Mouse (Mus musculus): ENCODE measurements around the gene Foxd1. TPM values are rescaled to one million over a fixed set of nuclear protein-coding genes. Genes with fewer than 3 reads are reported as not detected.

Foxd1 gene
- polyA plus RNA-seq, 1 experiment from 2014 or later: 3.9 TPM

- Histone ChIP-seq H3K9me3 (no peaks in the 10 kb centered on the region), H3K27ac (peak overlapping the region; percentile 47; the same call in 1 of the 2 replicates), H3K4me1 (replicated peaks) (peaks cover 37% of the 10 kb centered on the region), H3K4me3 (peak overlapping the region; percentile 60), H3K27me3 (ENCODE audit: insufficient read depth, poor library complexity, severe bottlenecking) (peaks cover 100% of the 10 kb centered on the region), H3K36me3 (no peaks in the 10 kb centered on the region)
- DNase-seq (ENCODE audit: low spot score): peak; percentile 37
- under 1% methylated on average over 18 of the region's 18 CpGs for WGBS
Observed at GRCm38 (mm10) chr13:98357433-98358423, 3.7 kb downstream of the Foxd1 start.

DNA sequence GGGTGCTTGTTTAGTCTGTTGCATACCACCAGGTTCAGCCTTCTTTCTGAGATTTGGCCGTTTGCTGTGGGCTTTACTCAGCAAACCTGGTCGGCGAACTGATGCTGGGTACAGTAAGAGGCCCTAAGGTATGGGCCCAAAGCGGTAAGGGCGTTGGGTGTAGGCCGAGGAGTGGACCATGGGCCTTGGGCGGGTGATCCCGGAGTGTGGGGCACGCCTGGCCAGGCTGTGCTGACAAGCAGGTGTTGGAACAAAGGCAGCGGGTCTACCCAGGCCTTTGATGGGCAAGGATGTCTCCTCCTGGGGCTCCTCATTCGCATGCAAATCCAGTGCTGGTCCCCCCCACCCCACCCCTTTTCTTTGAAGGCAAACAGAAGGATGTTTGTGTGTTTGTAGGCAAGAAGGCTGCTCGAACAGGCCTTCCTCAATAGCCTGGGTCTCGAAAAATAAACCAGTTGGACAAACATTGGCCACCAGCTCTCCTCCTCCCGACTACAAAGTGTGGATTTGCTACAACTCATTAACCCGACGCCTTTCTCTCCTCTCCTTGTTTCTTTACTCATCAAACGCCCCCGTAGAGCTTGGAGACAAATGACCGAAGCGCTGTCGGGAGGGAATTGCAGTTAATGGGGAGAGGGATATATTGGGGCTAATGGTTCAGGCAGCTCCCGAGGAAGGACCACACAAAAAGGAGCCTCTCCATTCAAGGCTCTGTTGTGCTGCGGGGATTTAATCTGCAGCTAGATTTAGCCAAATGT, 4.6 kb downstream of the Foxd1 start:
- WGBS: 1% methylated on average over 23 of the region's 23 CpGs
- Histone ChIP-seq H3K27ac (peak overlapping the region; percentile 47), H3K27me3 (ENCODE audit: insufficient read depth, poor library complexity, severe bottlenecking) (peaks cover 100% of the 10 kb centered on the region), H3K9me3 (no peaks in the 10 kb centered on the region), H3K36me3 (no peaks in the 10 kb centered on the region), H3K4me3 (peak overlapping the region; percentile 60), H3K4me1 (replicated peaks) (peaks cover 34% of the 10 kb centered on the region)
- DNase-seq (ENCODE audit: low spot score): peak; percentile 59

DNA sequence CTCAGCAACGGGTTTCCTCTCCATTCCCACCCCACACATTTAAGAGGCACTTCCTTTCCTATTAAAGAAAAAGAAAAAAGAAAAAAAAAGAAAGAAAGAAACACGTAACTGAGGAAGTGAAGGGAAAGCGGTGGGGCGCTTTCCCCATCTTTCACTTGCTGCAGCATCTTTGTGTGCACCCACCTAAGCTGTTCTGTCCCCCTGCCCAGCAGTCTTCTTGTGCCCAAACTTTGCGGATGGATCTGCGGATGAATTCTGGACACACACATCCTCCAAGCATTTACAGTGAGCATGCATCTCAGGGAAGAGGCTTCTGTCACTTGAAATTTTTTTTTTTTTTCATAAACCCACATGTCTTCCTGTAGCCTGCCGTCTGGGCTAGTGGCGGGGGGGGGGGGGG, 5.3 kb downstream of the Foxd1 start:
- Histone ChIP-seq H3K36me3 (no peaks in the 10 kb centered on the region), H3K4me3 (no peak overlapping the region), H3K4me1 (replicated peaks) (peaks cover 27% of the 10 kb centered on the region), H3K9me3 (no peaks in the 10 kb centered on the region), H3K27me3 (ENCODE audit: insufficient read depth, poor library complexity, severe bottlenecking) (peaks cover 100% of the 10 kb centered on the region), H3K27ac (no peak overlapping the region)
- peak; percentile 36 for DNase-seq (ENCODE audit: low spot score)
- 1% methylated on average over 7 of the region's 8 CpGs for WGBS

- 8% methylated on average over 6 of the region's 6 CpGs for WGBS
- no peaks in the 10 kb centered on the region for H3K9me3 ChIP-seq
- no peaks in the 10 kb centered on the region for H3K36me3 ChIP-seq
- H3K27me3 ChIP-seq (ENCODE audit: insufficient read depth, poor library complexity, severe bottlenecking): peaks cover 100% of the 10 kb centered on the region
- H3K4me1 ChIP-seq (replicated peaks): peaks cover 16% of the 10 kb centered on the region
- H3K4me3 ChIP-seq: no peak overlapping the region
- no peak for DNase-seq (ENCODE audit: low spot score)
- no peak overlapping the region for H3K27ac ChIP-seq
Observed at GRCm38 (mm10) chr13:98360391-98360790, 6.3 kb downstream of the Foxd1 start.

DNA sequence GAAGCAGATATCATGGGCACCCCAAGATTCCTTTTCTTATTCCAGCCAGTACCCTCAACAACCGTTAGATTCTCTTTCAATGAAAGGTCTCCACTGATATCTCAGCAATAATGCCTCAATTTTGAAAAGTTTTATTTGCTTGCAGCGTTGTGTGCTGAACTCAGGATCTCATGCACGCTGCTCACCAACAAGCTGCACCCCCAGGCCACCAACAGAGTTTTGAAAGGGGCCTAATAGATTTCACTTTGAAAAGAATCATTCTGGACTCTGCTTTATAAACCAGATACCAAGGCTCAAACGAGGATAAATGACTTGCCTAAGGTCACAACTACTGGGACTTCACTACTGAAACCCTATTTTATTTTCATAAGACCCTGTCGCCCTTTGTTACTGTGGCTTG, 7.1 kb downstream of the Foxd1 start:
- H3K9me3 ChIP-seq: no peaks in the 10 kb centered on the region
- no peak overlapping the region for H3K27ac ChIP-seq
- DNase-seq (ENCODE audit: low spot score): no peak
- no peaks in the 10 kb centered on the region for H3K36me3 ChIP-seq
- H3K4me3 ChIP-seq: no peak overlapping the region
- WGBS: 9% methylated on average over 5 of the region's 5 CpGs
- H3K27me3 ChIP-seq (ENCODE audit: insufficient read depth, poor library complexity, severe bottlenecking): peaks cover 100% of the 10 kb centered on the region
- H3K4me1 ChIP-seq (replicated peaks): peaks cover 17% of the 10 kb centered on the region

DNA sequence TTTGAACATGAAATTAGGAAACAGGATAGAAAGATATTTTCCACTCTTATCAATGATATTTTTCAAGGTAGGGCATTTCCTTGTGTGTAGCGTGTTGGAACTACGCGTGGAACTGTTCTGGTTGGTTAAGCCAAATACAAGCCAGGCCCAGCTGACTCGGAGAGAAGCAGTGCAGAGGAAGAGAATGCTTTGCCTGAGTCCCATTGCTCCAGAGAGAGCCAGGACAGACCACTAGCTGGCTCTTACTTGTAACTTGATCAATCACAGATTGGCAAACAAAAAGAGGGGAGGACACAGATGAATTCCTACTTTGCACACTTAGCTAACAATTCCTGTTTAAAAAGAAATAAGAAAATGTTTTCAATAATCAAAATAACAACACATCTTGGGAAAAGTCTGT, 9.0 kb downstream of the Foxd1 start:
- Histone ChIP-seq H3K4me1 (replicated peaks) (peaks cover 26% of the 10 kb centered on the region), H3K36me3 (no peaks in the 10 kb centered on the region), H3K27me3 (ENCODE audit: insufficient read depth, poor library complexity, severe bottlenecking) (peaks cover 100% of the 10 kb centered on the region), H3K9me3 (no peaks in the 10 kb centered on the region), H3K4me3 (no peak overlapping the region), H3K27ac (no peak overlapping the region)
- no peak for DNase-seq (ENCODE audit: low spot score)
- 5% methylated on average over 4 of the region's 4 CpGs for WGBS

DNA sequence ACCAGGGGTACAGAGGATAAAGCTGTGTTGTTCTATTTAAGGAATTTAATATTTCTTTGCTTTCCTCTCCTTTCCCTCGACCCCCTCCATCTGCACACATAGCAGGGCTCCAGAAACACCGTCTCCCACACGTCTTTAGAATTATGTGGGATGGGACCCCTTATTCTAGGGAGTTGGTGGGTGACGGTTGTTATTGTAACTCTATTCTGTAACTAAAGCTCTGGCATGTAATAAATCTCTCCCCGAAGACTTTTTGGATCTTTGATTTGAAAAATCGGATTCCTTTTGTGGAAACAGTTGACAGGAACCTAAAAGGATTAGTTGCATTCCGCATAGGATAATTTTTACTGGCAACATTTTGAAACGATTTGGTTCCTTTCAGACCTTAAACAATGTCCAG, 11.0 kb downstream of the Foxd1 start:
- WGBS: under 1% methylated on average over 8 of the region's 8 CpGs
- Histone ChIP-seq H3K36me3 (no peaks in the 10 kb centered on the region), H3K4me3 (no peak overlapping the region), H3K27me3 (ENCODE audit: insufficient read depth, poor library complexity, severe bottlenecking) (peaks cover 100% of the 10 kb centered on the region), H3K9me3 (no peaks in the 10 kb centered on the region), H3K27ac (no peak overlapping the region), H3K4me1 (replicated peaks) (peaks cover 16% of the 10 kb centered on the region)
- DNase-seq (ENCODE audit: low spot score): no peak

DNA sequence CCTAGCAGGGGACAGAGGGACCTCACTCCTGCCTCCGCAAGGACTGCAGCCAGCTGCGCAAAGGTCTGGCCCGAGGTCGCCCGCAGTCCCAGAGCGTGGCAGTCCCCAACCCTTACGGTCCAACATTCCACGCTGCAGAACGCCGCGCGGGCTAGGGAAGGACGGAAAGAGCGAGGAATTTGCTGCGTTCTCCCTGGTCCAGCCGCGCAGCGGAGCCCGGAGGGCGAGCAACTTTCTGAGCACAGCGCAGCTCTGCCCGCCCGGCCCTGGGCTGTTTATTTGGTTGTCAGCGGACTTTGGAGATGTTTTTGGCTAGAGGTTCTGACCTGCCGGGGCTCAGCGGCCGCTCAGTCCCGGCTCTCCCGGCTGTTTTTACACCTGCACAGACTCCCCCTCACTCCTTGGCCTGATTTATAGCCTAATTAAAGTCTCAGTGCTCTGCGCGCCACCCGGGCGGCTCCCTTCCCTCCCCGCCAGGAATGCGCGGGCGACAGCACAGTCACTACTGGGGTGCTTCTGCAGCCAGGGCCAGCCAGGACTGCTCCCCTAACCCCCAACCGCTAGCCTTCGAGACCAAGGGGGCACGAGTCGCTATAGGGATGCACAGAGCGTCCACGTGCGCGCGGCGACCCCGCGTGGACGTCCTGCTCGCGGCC, 11.9 kb downstream of the Foxd1 start:
- WGBS: under 1% methylated on average over 52 of the region's 52 CpGs
- H3K27me3 ChIP-seq (ENCODE audit: insufficient read depth, poor library complexity, severe bottlenecking): peaks cover 100% of the 10 kb centered on the region
- peak overlapping the region; percentile 64 for H3K27ac ChIP-seq
- H3K36me3 ChIP-seq: no peaks in the 10 kb centered on the region
- DNase-seq (ENCODE audit: low spot score): peak; percentile 76
- no peaks in the 10 kb centered on the region for H3K9me3 ChIP-seq
- peak overlapping the region; percentile 41 for H3K4me3 ChIP-seq
- peaks cover 16% of the 10 kb centered on the region for H3K4me1 ChIP-seq (replicated peaks)

DNA sequence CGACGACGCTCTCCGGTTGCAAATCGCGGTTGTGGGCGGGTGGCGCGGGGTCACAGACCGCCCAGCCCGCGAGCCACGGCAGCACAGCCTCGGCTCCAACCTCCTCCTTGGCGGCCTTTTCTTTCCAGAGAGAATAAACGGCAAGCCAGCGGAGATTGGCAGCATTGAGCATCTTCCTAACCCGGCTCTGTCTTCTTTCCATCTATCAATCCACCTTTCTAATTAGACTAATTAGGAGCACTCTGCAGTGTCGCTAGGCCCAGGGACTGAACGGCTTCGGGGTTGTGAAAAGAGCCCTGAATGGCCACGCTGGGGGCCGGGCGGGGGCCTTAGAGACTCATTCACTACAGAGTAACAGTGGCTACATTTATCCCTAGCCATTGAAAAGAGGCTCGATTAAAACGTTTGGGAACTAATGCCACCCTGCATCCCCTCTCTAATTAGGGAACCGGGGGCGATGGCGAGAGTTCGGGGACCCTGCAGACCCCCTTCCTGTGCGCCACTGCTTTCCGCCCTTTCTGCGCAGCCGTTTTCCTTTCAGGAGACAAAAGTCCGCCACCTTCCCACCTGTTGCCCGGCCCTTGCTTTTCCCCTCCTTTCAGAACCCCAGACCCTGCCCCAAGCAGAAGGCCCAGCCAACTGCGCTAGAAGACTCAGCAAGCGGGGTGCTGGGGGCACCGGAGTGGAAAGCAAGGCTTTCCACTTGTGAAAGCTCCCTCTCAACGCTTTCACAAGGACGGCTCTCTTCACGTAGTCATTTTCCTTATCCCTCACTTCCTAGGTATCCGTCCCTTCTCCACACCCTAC, 12.6 kb downstream of the Foxd1 start:
- H3K4me1 ChIP-seq (replicated peaks): peaks cover 16% of the 10 kb centered on the region
- no peaks in the 10 kb centered on the region for H3K36me3 ChIP-seq
- WGBS: under 1% methylated on average over 43 of the region's 43 CpGs
- peak overlapping the region; percentile 64 for H3K27ac ChIP-seq
- no peak for DNase-seq (ENCODE audit: low spot score)
- H3K9me3 ChIP-seq: no peaks in the 10 kb centered on the region
- peaks cover 100% of the 10 kb centered on the region for H3K27me3 ChIP-seq (ENCODE audit: insufficient read depth, poor library complexity, severe bottlenecking)
- H3K4me3 ChIP-seq: peak overlapping the region; percentile 41

- Histone ChIP-seq H3K4me1 (replicated peaks) (peaks cover 16% of the 10 kb centered on the region), H3K27me3 (ENCODE audit: insufficient read depth, poor library complexity, severe bottlenecking) (peaks cover 99% of the 10 kb centered on the region), H3K36me3 (no peaks in the 10 kb centered on the region), H3K4me3 (no peak overlapping the region), H3K27ac (no peak overlapping the region), H3K9me3 (no peaks in the 10 kb centered on the region)
- 9% methylated on average over 3 of the region's 3 CpGs for WGBS
- DNase-seq (ENCODE audit: low spot score): no peak
Observed at GRCm38 (mm10) chr13:98367601-98368000, 13.6 kb downstream of the Foxd1 start.

- no peak for DNase-seq (ENCODE audit: low spot score)
- H3K36me3 ChIP-seq: no peaks in the 10 kb centered on the region
- H3K27ac ChIP-seq: no peak overlapping the region
- peaks cover 99% of the 10 kb centered on the region for H3K27me3 ChIP-seq (ENCODE audit: insufficient read depth, poor library complexity, severe bottlenecking)
- no peaks in the 10 kb centered on the region for H3K9me3 ChIP-seq
- WGBS: 7% methylated on average over 6 of the region's 6 CpGs
- no peak overlapping the region for H3K4me3 ChIP-seq
- H3K4me1 ChIP-seq (replicated peaks): peaks cover 16% of the 10 kb centered on the region
Observed at GRCm38 (mm10) chr13:98369046-98369445, 15.0 kb downstream of the Foxd1 start.

- Histone ChIP-seq H3K27me3 (ENCODE audit: insufficient read depth, poor library complexity, severe bottlenecking) (peaks cover 69% of the 10 kb centered on the region), H3K4me1 (replicated peaks) (0 out of 2 replicates have a peak, but pooled peaks cover 3% of the 10 kb centered on the region), H3K9me3 (no peaks in the 10 kb centered on the region), H3K4me3 (no peak overlapping the region), H3K36me3 (no peaks in the 10 kb centered on the region), H3K27ac (no peak overlapping the region)
- no peak for DNase-seq (ENCODE audit: low spot score)
- 64% methylated on average over 8 of the region's 8 CpGs for WGBS
Observed at GRCm38 (mm10) chr13:98374560-98374959, 20.5 kb downstream of the Foxd1 start.

Data from hindbrain, embryonic 10.5 days (tissue).